Mouse (Mus musculus): ENCODE measurements at regions not wholly inside any gene's neighbourhood (a gene's known extent, or its start where the extent isn't known, plus 50 kb on each side); places are given as distances from the start of the nearest gene placed in this dataset.
A peak's percentile ranks its signal among the peaks of the same experiment; 100 is the strongest.

GRCm38 (mm10) chr14:86450616-86451015 is 690.4 kb downstream of the Diaph3 start:
- TF ChIP-seq CTCF (IDR thresholded peaks at IDR 0.05; ENCODE audit: low read depth) (no peak), EP300 (IDR thresholded peaks at IDR 0.05; ENCODE audit: low read depth) (peak; percentile 29; the same call in 1 of the 2 replicates)
